Mouse (Mus musculus): ENCODE measurements around the gene Rgs3. TPM values are rescaled to one million over a fixed set of nuclear protein-coding genes. Genes with fewer than 3 reads are reported as not detected.

The Rgs3 gene
- polyA plus RNA-seq, 1 experiment from 2014 or later, result 35.4 TPM

DNA sequence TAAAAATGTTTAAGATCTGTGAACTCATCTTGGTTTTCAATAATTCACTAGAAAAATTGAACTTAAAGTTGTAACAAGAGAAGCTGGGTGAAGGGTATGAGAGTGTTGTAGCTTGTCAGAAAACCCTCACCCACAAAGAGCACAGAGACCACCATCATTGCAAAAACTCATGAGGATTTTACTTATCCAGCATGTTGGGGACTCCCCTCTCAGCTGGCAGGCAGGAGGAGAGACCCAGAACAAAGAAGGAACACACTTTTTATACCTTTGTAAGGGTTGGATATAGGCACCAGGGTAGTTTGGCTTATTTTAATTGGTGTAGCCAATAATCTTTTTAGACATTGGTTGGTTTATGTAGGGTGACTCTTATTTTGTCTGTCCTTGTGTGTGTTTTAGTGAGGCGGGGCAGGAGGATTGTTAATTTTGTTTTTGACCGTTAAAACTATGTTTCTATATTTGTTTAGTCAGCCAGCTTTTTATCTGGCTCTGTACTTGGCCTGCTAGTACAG lies 38.7 kb upstream of the Rgs3 start:
- H3K4me3 ChIP-seq, result no peak overlapping the region; the same call in 1 of the 2 replicates
- 95% methylated on average over 2 of the region's 2 CpGs for WGBS
- DNase-seq (ENCODE audit: low spot score), result no peak
- H3K27ac ChIP-seq (replicated peaks), result no peak overlapping the region
- peaks cover 60% of the 10 kb centered on the region for H3K4me1 ChIP-seq
- no peaks in the 10 kb centered on the region for H3K27me3 ChIP-seq (replicated peaks; ENCODE audit: low read depth, poor library complexity, severe bottlenecking)
- peaks cover 25% of the 10 kb centered on the region for H3K36me3 ChIP-seq (replicated peaks)
- H3K9me3 ChIP-seq, result no peaks in the 10 kb centered on the region

DNA sequence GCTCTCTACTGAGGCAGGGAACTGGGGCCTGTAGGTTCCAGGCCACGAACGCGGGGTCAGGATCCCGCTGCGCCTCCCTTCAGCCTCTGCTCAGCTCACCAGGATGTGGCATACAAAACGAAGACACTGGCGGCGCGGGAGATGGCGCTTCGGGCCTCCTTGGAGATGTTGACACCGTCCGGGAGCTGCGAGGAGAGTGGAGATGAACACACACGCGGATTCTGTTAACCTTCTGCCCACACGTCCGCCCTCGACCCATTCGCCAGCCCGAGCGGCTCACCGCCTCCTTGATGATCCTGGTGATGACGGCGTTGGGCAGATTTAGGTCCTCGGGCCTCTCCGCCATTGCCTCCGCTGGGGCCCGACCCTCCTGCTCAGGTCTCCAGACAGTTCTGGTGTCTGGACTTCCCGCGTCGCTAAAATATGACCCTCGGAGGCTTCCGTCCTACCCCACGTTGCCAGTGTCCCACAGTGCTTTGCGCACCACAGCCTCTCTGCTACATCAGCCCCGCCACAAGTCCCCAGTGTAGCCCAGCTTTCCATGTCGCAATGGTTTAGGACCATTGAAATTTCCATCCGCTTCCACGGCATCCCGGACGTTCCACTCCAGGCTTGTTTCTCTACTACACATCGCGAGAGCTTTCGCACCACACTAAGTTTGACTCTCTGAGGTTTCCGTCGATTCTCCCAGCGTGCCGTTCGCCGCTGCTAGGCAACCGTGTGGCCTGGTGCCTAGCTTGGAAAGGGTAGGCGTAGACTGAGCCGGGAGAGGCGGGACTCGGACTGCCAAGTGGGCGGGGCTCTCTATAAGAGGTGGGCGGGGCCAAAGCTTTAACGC lies 34.8 kb upstream of the Rgs3 start, which contains the start of the genes Pole3 and 4933430I17Rik:
Gene Pole3, minus strand, starts transcription at position 418 of the 838 bp plus-strand sequence.
Gene 4933430I17Rik, plus strand, starts transcription at position 719 of the 838 bp plus-strand sequence.
- Histone ChIP-seq H3K36me3 (replicated peaks) (peaks cover 25% of the 10 kb centered on the region), H3K27ac (replicated peaks) (peak within 1 kb of the TSS; percentile 98), H3K4me1 (peaks cover 23% of the 10 kb centered on the region), H3K27me3 (replicated peaks; ENCODE audit: low read depth, poor library complexity, severe bottlenecking) (no peaks in the 10 kb centered on the region), H3K4me3 (peak within 1 kb of the TSS; percentile 92), H3K9me3 (no peaks in the 10 kb centered on the region)
- WGBS, result under 1% methylated on average over 59 of the region's 59 CpGs
- DNase-seq (ENCODE audit: low spot score), result peak; percentile 97

DNA sequence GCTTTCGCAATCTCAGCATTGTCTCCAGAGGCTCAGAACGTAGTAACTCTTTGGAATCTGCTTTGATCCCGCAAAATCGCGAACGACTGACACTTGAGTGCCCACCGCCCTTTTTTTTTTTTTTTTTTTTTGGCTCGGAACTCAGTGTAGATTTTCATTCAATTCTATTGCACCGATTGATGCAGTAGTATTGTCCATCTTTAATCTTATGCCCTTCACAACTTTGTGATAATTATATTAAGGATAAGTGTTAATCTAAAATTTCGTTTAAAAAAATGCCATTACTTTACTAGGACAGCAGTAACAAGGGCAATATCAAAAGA lies 34.2 kb upstream of the Rgs3 start:
- no peak for DNase-seq (ENCODE audit: low spot score)
- H3K27ac ChIP-seq (replicated peaks), result peak overlapping the region; percentile 98; the same call in 1 of the 2 replicates
- peaks cover 17% of the 10 kb centered on the region for H3K4me1 ChIP-seq
- H3K27me3 ChIP-seq (replicated peaks; ENCODE audit: low read depth, poor library complexity, severe bottlenecking), result no peaks in the 10 kb centered on the region
- no peaks in the 10 kb centered on the region for H3K9me3 ChIP-seq
- H3K36me3 ChIP-seq (replicated peaks), result peaks cover 25% of the 10 kb centered on the region
- peak overlapping the region; percentile 92 for H3K4me3 ChIP-seq
- WGBS, result 2% methylated on average over 10 of the region's 10 CpGs

DNA sequence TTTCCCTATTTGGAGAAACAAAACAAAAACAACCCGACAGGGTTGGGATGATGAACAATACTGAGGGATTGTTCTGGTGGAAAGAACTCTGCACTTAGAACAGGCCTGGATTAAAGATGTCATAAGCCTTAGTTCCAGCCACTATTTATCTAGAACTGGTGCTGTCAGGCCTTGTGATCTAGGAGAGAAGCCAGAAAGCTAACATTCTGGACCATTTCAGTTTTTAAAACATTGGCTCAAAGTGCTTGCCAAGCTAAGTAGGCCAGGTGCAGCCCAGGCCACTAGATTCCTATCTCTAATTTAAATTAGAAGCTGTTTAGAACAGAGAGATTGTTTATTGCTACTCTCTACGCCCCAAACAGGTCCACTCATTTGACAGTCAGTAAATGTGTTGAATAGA lies 33.4 kb upstream of the Rgs3 start:
- DNase-seq (ENCODE audit: low spot score), result no peak
- H3K27ac ChIP-seq (replicated peaks), result no peak overlapping the region
- H3K36me3 ChIP-seq (replicated peaks), result peaks cover 25% of the 10 kb centered on the region
- H3K9me3 ChIP-seq, result no peaks in the 10 kb centered on the region
- H3K27me3 ChIP-seq (replicated peaks; ENCODE audit: low read depth, poor library complexity, severe bottlenecking), result no peaks in the 10 kb centered on the region
- 67% methylated on average over 2 of the region's 2 CpGs for WGBS
- no peak overlapping the region for H3K4me3 ChIP-seq
- peaks cover 21% of the 10 kb centered on the region for H3K4me1 ChIP-seq

DNA sequence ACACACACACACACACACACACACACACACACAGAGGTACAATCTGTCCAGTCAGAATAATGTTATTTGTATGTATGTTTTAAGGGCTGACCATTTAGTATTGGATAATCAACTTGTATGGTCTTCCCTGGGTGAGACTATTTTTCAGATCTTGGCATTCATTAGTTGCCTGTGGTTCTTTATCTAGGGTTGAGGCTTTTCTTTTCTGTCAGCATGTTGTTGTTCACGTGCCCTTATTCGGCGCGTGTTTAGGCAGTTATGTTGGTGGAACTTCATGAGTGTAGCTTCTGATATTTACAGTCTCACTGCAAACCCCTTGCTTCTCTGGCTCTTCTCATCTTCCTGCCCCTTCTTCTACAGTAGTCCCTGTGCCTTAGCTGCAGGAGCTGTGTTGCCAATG lies 32.0 kb upstream of the Rgs3 start:
- no peak for DNase-seq (ENCODE audit: low spot score)
- no peak overlapping the region for H3K4me3 ChIP-seq
- no peaks in the 10 kb centered on the region for H3K27me3 ChIP-seq (replicated peaks; ENCODE audit: low read depth, poor library complexity, severe bottlenecking)
- 81% methylated on average over 4 of the region's 4 CpGs for WGBS
- H3K4me1 ChIP-seq, result peaks cover 21% of the 10 kb centered on the region
- H3K36me3 ChIP-seq (replicated peaks), result peaks cover 13% of the 10 kb centered on the region
- no peaks in the 10 kb centered on the region for H3K9me3 ChIP-seq
- no peak overlapping the region for H3K27ac ChIP-seq (replicated peaks)

DNA sequence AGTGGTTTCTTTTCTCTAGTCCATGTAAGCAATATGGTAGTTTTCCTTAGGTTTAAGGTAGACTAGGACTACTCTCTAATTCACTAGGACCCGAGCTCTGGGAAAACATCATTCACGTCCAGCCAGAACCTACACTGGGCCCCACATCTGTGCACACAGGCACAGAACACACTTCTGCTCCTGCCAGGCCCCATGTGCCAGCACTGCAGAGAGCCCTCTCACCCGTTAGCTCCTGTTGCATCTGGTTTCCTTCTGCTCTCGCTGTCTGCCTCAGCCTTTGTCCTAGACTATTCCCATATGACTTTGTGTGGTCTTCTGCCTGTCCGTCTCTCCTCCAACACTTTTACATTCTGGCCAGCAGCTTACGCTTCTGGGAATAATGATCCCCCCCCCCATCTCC lies 25.9 kb upstream of the Rgs3 start:
- 80% methylated on average over 6 of the region's 6 CpGs for WGBS

DNA sequence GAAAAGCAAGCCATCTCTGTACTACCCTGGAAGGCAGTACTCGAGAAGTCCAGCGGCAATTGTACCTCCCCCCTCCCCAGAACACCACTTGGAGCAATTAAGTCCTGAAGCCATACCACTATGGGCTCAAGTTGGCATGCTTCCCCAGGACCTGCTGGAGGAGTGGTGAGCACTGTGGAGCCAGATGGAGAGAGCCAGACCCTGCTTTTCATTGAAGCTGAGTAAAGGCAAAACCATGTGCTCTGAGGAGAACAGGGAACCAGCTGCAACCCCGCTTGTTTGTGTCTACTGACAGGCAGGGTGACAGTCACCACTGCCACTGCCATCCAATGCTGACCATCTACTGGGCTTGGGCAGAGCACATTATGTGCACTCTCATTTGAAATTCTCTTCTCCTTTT lies 17.8 kb upstream of the Rgs3 start:
- H3K9me3 ChIP-seq, result no peaks in the 10 kb centered on the region
- H3K27me3 ChIP-seq (replicated peaks; ENCODE audit: low read depth, poor library complexity, severe bottlenecking), result no peaks in the 10 kb centered on the region
- H3K4me3 ChIP-seq, result no peak overlapping the region
- no peaks in the 10 kb centered on the region for H3K36me3 ChIP-seq (replicated peaks)
- H3K4me1 ChIP-seq, result no peaks in the 10 kb centered on the region
- DNase-seq (ENCODE audit: low spot score), result no peak
- no peak overlapping the region for H3K27ac ChIP-seq (replicated peaks)
- 72% methylated on average over 3 of the region's 3 CpGs for WGBS

More for the DNA sequence above, 25.9 kb upstream of the Rgs3 start:
- H3K9me3 ChIP-seq, result no peaks in the 10 kb centered on the region
- no peaks in the 10 kb centered on the region for H3K36me3 ChIP-seq (replicated peaks)
- no peak overlapping the region for H3K4me3 ChIP-seq
- no peak for DNase-seq (ENCODE audit: low spot score)
- no peak overlapping the region; the same call in 1 of the 2 replicates for H3K27ac ChIP-seq (replicated peaks)
- H3K4me1 ChIP-seq, result peaks cover 6% of the 10 kb centered on the region; the same call in 1 of the 2 replicates
- H3K27me3 ChIP-seq (replicated peaks; ENCODE audit: low read depth, poor library complexity, severe bottlenecking), result no peaks in the 10 kb centered on the region

DNA sequence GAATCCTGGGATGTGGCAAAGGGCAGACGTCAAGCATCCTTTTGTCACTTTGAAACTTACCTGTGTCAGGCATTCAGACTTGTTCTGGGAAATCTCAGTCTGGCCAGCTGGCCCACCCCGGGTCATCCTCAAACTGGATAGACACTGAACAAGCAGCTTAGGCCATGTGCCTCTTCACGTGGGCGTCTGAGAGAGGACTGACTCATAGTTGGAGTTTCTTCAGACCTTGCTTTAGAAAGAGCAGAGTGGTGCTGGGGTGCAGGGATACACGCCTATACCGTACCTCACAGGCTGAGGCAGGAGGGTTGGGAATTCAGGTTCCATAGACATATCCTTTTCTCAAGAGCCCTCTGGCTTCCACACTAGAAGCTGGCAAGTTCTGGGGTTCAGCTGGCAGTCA lies 15.9 kb upstream of the Rgs3 start:
- no peak for DNase-seq (ENCODE audit: low spot score)
- H3K36me3 ChIP-seq (replicated peaks), result no peaks in the 10 kb centered on the region
- H3K9me3 ChIP-seq, result no peaks in the 10 kb centered on the region
- no peak overlapping the region for H3K27ac ChIP-seq (replicated peaks)
- 88% methylated on average over 6 of the region's 6 CpGs for WGBS
- H3K4me3 ChIP-seq, result no peak overlapping the region
- H3K27me3 ChIP-seq (replicated peaks; ENCODE audit: low read depth, poor library complexity, severe bottlenecking), result no peaks in the 10 kb centered on the region
- H3K4me1 ChIP-seq, result no peaks in the 10 kb centered on the region

DNA sequence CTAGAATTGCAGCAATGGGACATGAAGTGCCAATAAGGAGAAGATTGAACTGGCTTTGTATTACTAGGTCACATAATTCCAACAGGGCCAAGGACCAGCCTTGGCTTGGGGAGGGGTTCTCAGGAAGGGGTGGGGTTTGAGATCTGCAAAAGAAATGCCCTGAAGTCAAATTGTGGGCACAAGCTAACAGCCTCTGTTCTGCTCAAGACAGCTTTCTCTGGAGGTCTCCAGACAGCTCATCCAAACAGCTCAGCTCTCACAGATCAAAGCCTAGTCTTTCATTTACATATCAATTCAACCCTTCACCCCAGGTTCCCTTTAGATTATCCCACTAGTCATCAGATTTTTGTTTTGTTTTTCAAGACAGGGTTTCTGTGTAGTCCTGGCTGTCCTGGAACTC lies 14.8 kb upstream of the Rgs3 start:
- Histone ChIP-seq H3K9me3 (no peaks in the 10 kb centered on the region), H3K27ac (replicated peaks) (no peak overlapping the region), H3K4me3 (no peak overlapping the region), H3K36me3 (replicated peaks) (no peaks in the 10 kb centered on the region), H3K4me1 (no peaks in the 10 kb centered on the region), H3K27me3 (replicated peaks; ENCODE audit: low read depth, poor library complexity, severe bottlenecking) (no peaks in the 10 kb centered on the region)
- no peak for DNase-seq (ENCODE audit: low spot score)

DNA sequence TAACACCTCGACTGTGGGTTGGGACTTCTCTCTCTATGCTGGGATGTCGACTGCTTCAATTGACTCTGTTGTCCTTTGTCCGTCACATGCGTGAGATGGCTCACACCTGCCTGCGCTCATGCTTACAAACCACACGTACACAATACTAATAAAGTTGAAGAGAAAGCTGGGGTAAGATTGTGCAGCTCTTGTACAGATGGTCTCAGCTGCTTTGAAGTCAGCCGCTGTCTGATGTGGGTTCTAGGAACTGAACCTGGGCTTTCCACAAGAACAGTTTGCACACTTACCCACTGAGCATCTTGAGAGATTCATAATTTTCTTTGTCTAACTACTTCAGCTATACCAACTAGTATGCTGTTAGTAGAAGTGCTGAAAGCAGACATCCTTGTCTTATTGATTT lies 7.7 kb upstream of the Rgs3 start:
- H3K27me3 ChIP-seq (replicated peaks; ENCODE audit: low read depth, poor library complexity, severe bottlenecking), result no peaks in the 10 kb centered on the region
- H3K4me1 ChIP-seq, result no peaks in the 10 kb centered on the region
- H3K4me3 ChIP-seq, result no peak overlapping the region
- no peaks in the 10 kb centered on the region for H3K9me3 ChIP-seq
- H3K36me3 ChIP-seq (replicated peaks), result no peaks in the 10 kb centered on the region
- WGBS, result 89% methylated on average over 7 of the region's 7 CpGs
- H3K27ac ChIP-seq (replicated peaks), result no peak overlapping the region
- no peak for DNase-seq (ENCODE audit: low spot score)

DNA sequence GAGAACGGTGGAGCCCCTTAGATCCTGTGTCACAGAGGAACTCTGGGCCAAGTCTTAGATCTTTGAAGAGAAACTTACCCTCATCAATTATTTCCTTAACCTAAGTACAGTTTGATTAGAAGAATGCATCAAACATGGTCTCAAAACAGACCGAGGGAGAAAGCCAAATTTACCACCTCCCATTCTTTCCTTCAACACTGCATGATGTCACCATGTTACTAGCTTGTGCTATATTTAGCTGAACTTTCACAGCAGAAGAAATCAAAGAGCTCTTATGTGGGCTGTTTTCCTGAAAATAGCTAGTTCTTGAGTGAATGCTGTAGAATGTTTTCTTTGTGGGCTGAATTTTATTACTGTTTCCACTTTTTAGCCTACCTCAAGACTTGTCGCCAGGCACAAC lies 2.2 kb upstream of the Rgs3 start:
- DNase-seq (ENCODE audit: low spot score), result no peak
- H3K36me3 ChIP-seq (replicated peaks), result no peaks in the 10 kb centered on the region
- H3K27ac ChIP-seq (replicated peaks), result no peak overlapping the region
- H3K4me1 ChIP-seq, result peaks cover 12% of the 10 kb centered on the region
- no peaks in the 10 kb centered on the region for H3K27me3 ChIP-seq (replicated peaks; ENCODE audit: low read depth, poor library complexity, severe bottlenecking)
- 76% methylated on average over 3 of the region's 3 CpGs for WGBS
- no peaks in the 10 kb centered on the region for H3K9me3 ChIP-seq
- no peak overlapping the region for H3K4me3 ChIP-seq

DNA sequence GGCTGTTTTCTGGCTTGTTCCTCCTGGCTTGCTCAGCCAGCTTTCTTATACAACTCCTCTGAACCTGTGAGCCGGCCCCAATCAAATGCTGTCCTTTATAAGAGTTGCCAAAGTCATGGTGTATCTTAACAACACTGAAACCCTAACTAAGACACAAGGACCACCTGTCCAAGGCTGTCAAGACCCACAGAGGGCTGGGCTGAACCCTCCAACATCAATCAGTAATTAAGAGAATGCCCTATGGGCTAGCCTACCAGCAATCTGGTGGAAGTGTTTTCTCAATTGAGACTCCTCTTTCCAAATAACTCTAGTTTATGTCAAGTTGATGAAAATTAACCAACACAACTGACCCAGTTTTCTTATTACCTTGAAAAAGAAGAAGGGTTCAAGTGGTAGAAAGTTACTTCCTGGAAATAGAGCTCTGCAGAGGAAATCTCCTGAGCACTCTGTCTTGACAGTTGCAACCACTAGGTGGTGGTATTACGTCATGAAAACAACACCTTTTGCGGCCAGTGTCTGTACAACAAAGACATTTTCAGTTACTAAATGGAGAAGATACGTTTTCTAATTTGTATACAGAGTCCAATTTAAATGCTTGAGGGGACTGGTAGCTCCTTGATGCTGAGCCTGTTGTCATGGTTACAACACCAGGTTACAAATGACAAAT lies 1.4 kb downstream of the Rgs3 start:
- H3K9me3 ChIP-seq, result no peaks in the 10 kb centered on the region
- peak; percentile 71 for DNase-seq (ENCODE audit: low spot score)
- no peaks in the 10 kb centered on the region for H3K36me3 ChIP-seq (replicated peaks)
- H3K4me1 ChIP-seq, result peaks cover 12% of the 10 kb centered on the region
- WGBS, result 26% methylated on average over 4 of the region's 4 CpGs
- H3K27ac ChIP-seq (replicated peaks), result peak overlapping the region; percentile 42; the same call in 1 of the 2 replicates
- no peak overlapping the region for H3K4me3 ChIP-seq
- H3K27me3 ChIP-seq (replicated peaks; ENCODE audit: low read depth, poor library complexity, severe bottlenecking), result 0 out of 2 replicates have a peak, but pooled peaks cover 4% of the 10 kb centered on the region

DNA sequence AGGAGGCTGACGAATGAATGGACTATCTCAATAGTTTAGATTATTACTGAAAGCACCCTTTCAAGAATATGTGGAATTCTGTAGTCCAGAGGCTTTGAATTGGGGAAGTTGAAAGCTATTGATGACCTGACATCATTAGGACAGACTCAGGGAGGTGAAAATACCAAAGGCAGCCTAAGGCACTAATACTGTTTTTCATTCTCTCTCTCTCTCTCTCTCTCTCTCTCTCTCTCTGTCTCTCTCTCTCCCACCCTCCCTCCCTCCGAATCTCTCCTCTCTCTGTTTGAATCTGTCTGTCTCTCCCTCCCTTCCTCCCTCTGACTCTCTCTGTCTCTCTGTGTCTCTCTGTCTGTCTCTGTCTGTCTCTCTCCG lies 2.0 kb downstream of the Rgs3 start:
- Histone ChIP-seq H3K27me3 (replicated peaks; ENCODE audit: low read depth, poor library complexity, severe bottlenecking) (0 out of 2 replicates have a peak, but pooled peaks cover 5% of the 10 kb centered on the region), H3K36me3 (replicated peaks) (no peaks in the 10 kb centered on the region), H3K9me3 (no peaks in the 10 kb centered on the region), H3K4me1 (peaks cover 12% of the 10 kb centered on the region), H3K27ac (replicated peaks) (peak overlapping the region; percentile 42; the same call in 1 of the 2 replicates), H3K4me3 (no peak overlapping the region)
- WGBS, result 68% methylated on average over 3 of the region's 3 CpGs
- DNase-seq (ENCODE audit: low spot score), result no peak

Measured in embryonic facial prominence, embryonic 10.5 days (tissue).